Mouse (Mus musculus): ENCODE results near the gene Ppp4c.
"Not testable (repeated sequence)": the region's sequence is repeated elsewhere in the genome, so short reads cannot be mapped to it uniquely, and the experiment has no call there.

Gene Ppp4c

DNA sequence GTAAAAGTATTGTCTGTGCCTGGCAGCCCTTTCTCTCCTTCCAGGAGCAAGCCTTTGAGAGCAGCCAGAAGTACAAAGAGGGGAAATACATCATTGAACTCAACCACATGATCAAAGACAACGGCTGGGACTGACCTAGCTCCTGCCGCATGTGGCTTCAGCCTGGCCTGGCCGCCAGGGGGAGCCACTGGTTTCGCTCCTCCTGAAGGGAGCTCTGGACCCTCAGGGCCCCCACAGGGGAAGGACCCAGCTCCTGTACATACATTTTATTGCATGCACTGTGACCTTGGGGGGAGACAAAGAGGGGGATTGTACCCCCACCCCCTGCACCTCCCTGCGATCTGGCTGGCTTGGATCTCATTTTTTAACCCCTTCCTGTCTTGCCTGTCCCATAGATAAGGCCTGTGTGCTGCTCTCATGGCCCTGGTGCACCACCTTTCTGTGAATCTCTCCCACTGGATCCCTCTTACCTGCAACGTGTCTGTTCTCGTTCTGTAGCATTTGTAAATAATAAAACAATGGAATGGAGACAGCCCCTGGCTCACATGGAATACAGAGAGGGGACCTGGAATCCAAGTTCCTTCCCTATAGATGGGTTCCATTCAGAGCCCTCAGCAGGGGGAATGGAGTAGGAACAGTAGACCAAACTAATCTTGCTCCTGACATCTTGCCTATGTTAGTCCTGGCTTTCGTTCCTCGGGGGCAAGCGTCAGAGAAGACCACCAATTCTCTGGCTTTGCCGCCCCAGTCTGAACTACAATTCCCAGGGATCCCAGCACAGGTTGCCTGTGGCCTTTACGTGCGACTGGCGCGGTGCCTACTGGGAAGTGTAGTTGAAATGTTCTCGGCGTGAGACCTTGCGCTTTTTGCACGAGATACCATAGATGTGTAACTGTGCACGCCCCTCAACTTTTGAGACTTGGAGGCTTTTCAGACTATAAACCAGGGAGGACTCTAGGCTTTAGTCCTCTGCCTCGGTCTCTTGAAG, 12.0 kb downstream of the Ppp4c start:
- peak; percentile 92 for DNase-seq

GRCm38 (mm10) chr7:126779101-126779500, 13.2 kb downstream of the Ppp4c start:
- not testable (repeated sequence) for DNase-seq

DNA sequence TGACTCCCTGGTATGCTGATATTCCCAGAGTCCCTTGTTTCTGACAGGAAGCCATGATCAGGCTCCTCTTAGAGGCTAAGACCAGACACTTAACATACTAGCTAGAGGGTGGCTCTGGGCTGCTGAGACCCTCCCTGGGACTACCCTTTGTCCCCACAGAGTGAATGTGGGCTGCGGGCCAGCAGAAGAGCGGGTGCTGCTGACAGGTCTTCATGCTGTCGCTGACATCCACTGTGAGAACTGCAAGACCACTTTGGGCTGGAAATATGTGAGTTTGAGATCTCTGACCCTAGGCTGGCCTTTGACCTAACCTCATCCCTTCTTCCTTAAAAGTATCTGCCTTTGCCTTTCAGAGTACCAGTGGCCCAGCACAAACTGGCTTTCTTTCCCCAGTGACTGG, 14.1 kb downstream of the Ppp4c start:
- DNase-seq = no peak

- no peak for DNase-seq
These were observed 14.8 kb downstream of the Ppp4c start for GRCm38 (mm10) chr7:126777476-126777875.

GRCm38 (mm10) chr7:126776598-126777057, 15.7 kb downstream of the Ppp4c start, which contains the start of gene Ypel3:
Gene Ypel3, plus strand, starts transcription at chr7:126776955.
- DNase-seq = peak; percentile 94

GRCm38 (mm10) chr7:126775978-126776234, 16.4 kb downstream of the Ppp4c start:
- no peak for DNase-seq

DNA sequence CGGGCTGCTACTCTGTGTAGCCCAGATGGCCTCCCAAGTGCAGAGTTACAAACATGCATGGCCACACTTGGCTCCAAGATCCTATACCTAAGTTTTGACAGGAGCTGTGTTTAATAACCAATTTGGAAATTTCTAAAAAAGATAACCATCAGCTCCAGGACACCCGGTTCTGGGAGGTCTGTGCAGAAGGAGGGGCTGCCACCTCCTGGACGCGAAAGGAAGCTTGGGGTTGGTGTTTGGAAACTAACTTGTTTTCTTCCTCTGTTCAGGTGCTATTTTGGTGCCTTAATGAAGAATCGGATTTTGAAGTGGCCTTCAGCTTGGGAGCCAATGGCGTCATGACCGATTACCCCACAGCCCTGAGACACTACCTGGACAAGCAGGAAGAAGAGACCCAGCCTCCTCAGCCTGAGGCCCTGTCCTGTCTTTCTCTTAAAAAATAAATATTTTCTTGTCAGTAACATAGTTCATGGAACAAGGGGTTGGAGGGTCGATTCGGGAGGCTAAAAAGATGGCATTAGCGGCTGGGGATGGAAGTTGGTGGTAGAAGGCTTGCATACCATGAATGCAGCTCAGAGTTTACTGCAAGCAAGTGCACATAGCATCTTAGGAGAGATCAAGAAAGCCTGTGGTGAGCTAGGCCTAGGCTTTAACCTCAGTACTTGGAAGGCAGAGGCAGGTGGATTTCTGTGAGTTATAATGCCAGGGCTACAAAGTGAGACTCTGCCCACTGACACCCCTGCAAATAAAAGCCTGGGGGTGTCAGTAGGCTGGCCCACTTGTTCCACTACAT, 16.9 kb downstream of the Ppp4c start:
- no peak for DNase-seq

- no peak for DNase-seq
These were observed 17.8 kb downstream of the Ppp4c start for GRCm38 (mm10) chr7:126774463-126774862.

DNA sequence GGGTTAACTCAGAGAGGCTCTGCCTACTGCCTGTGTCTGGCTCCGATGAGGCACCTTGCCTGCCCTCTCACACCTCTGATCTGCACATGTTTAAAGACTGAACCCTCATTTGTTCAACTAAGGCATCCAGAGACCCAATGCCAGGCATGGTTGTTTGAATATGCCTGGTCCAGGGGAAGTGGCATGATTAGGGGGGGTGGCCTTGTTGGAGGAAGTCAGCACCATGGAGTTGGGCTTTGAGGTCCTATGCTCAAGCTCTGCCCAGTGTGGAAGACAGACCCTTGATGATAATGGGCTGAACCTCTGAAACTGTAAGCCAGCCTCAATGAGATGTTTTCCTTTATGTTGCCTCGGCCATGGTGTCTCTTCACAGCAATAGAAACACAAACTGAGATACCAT, 18.9 kb downstream of the Ppp4c start:
- DNase-seq = no peak

DNA sequence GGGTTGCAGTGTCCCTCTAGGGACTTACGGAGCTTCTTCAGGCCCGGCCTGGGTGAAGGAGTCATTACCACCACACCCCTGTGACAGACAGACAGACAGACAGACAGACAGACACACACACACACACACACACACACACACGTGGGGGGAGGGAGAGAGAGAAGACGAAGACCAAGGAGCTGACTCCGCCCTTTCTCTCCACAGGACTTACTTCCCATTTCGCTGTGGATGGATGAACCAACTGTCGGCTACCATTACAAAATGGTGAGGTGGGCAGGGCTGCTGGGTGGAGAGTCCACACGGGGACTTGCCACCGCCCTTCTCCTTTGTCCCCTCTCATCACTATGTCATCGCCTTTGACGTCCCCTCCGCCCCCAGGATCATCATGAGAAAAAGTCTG, 21.5 kb downstream of the Ppp4c start:
- no peak for DNase-seq

GRCm38 (mm10) chr7:126767001-126767400, 25.3 kb downstream of the Ppp4c start:
- no peak for DNase-seq

DNA sequence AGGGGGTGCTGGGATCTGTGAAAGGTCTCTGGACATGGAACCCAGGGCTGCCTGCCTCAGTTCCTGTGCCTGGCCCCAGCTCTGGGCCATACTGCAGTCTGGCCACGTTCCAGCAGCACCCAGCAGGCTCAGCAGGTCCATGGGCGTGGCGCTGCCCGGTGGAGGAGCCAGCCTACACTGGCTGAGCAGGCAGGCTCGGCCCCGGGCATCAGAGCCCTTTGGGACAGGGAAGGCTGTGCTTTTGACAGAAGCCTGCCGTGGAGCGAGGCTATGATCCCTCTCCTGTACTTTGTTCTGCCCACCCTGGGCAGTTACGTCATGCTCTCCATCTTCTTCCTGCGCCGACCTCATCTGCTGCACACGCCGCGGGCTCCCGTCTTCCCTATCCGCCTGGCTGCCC, 26.1 kb downstream of the Ppp4c start, which contains the start of gene Gdpd3:
Gdpd3 (plus strand) TSS at position 134 of the 400 bp plus-strand sequence.
- no peak for DNase-seq

DNA sequence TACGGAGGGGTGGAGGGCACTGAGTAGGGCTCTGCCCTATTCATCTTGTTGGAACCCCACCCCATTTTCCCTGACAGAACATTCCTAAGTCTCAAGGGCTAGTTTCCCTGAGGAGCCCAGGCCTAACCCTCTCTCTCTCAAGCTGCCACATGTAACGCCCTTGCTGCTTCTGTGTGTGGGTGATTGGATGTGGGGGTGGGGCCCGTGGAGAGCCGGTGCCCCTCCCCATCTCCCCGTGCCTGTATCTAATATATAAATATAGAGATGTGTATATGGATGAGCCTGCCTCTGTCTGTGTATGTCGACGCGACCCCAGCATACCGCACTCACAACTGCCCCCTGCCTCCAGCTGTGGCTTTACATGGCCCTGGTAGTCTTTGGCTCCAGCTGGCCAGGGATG, 26.8 kb downstream of the Ppp4c start:
- DNase-seq = no peak

GRCm38 (mm10) chr7:126762471-126763008, 29.8 kb downstream of the Ppp4c start:
- DNase-seq = no peak

DNA sequence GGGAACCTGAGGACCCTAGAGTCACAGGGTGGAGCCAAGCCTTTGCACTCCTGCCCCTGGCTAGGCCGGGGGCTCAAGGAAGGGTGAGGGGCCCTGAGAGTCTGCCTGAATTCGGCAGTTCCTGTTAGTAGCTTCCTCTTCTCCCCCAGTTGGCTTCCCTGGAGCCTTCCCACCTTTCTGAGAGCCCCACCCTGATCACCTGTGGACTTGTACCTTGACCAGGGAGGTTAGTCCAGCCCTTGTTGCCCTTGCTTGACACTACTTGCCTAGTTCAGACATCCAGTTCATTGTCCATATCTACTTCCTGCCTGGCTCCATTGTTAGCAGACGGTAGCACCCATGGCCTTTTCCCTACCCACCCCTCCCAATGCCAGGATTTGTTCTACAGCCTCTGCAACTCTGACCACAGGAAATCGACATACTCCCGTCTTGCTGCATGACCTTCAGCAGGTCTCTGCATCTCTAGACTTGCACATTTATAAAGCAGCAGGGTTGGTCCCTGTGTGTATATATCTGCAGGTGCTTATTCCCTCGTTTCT, 30.7 kb downstream of the Ppp4c start:
- no peak for DNase-seq

- no peak for DNase-seq
These were observed 31.3 kb downstream of the Ppp4c start for GRCm38 (mm10) chr7:126760956-126761355.

- DNase-seq = no peak
These were observed 31.9 kb downstream of the Ppp4c start for GRCm38 (mm10) chr7:126760391-126760802.

GRCm38 (mm10) chr7:126759672-126760390, 32.5 kb downstream of the Ppp4c start:
- no peak for DNase-seq

DNA sequence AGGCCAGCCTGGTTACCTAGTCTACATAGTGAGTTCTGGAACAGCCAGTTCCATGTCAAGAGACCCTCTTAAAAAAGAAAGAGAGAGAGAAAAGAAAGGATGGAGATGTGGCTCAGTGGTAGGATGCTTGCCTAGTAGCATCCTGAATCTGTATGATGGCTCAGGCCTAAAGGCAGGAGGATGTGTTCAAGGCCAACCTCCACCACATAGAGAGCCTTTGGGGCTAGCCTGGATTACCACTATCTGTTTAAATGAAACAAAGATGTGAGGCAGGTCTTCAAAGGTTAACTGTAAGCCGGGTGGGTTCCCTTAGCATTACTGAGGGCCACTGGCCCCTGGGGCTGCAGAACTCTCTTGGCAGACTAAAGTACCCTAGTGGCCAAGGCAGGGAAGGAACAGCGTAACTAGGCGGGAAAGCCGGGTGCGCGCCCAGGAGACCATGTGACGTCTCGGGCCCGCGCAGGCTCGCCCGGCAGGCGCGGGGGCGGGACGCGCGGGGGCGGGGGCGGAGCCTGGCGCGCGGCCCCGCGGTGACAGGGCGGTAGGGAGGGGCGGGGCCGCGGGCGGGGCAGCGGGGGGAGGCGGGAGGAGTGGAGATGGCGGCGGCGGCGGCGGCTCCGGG, 33.1 kb downstream of the Ppp4c start, which contains the start of gene Mapk3:
Mapk3 (plus strand) TSS at position 552 of the 622 bp plus-strand sequence.
- peak; percentile 87 for DNase-seq

- DNase-seq = no peak
These were observed 33.8 kb downstream of the Ppp4c start for GRCm38 (mm10) chr7:126758539-126758938.

DNA sequence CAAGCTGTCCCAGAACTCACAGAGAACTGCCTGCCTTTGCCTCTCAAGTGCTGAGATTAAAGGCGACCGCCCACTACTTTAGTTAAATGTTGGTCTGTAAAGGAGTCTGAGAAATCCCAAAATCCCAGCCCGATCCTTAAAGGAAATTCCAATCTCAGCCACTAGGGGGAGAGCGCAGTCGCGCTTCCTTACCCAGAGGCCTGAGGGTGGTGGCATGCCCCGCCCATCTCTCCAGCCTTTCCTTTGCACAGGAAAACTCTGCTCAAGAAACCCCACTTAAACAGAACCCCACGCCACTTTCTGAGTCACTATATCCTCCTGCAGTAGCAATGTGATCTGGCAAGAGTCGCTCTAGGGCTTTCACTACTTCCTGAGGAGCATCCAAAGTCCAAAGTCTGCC, 37.4 kb downstream of the Ppp4c start:
- peak; percentile 65 for DNase-seq

All from right cerebral cortex, postnatal 14 days (tissue).